Mouse (Mus musculus): Measurements from ENCODE around the gene Map2. TPM values are rescaled to one million over a fixed set of nuclear protein-coding genes. Genes with fewer than 3 reads are reported as not detected.
A peak's percentile ranks its signal among the peaks of the same experiment; 100 is the strongest.

Gene Map2
- 25.1 and 25.6 TPM in 2 replicates for total RNA-seq (2021)
- long read RNA-seq, partial matches to known transcripts: 0 of 1 reads
- long read RNA-seq, other reads (novel, unspliced or antisense): 1 of 1 reads

DNA sequence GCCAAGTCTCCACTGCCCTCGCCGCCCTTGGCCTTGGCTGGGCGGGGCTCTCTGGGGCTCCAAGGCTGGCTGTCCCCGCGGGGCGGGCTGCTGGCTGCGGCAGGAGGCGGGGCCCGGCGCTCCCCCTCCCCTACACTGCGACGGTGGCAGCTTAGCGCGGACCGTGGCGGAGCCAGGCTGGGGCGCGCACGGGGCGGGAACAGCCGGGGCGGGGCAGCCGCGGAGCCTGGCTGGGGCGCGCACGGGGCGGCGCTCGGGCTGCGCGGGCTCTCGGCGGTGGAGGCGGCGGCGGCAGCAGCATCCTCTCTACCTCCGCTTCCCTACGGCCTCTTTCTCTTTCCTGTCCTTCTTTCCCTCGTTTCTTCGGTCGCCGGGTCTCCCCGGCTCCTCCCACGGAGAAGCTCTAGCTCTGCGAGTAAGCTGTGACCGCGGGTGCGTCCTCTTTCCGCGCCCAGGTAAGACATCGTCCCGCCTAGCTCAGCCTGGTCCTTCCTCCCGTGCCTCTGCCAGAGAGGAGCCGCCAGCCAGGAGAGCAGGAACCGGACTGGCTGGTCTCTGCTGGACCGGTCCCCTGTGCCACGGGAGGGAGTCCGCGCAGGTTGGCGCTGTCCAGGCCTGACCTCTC is at the start of gene Map2:
Gene Map2, plus strand, starts transcription at position 233 of the 625 bp plus-strand sequence.
- DNase-seq: peak; percentile 92

DNA sequence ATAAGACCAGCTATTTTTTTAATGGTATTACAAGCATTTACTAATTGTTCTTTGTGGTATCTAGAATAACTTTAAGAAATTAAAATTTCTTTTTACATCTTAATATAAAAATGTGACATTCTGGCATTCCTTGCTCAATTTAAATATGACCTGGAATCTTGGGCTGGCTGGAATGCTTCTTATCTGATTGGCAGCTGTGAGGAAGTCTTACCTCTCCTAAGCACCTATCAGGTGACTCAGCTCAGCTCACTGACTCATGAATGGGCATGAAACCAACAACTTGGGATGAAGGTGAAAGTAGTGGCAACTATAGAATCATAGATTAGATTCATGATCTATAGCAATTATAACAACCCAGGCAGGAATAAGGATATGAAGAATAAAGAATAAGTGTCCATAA is 42.1 kb upstream of the Map2 start:
- no peak for DNase-seq

DNA sequence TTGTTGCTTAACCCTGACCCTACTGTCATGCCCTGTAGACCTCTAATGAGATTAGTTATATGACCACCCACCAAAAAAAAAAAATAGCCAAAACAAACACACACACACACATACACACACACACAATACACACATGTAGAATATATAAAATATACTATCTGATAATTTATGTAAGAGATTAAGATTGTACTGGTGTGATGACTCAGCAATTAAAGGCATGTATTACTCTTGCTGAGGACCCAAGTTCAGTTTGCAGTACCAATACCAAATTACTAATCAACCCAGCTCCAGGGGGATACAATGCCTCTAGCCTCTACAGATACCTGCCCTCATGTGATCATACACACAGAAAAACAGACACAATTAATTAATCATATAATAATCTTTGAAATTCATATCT is 39.7 kb upstream of the Map2 start:
- no peak for DNase-seq

DNA sequence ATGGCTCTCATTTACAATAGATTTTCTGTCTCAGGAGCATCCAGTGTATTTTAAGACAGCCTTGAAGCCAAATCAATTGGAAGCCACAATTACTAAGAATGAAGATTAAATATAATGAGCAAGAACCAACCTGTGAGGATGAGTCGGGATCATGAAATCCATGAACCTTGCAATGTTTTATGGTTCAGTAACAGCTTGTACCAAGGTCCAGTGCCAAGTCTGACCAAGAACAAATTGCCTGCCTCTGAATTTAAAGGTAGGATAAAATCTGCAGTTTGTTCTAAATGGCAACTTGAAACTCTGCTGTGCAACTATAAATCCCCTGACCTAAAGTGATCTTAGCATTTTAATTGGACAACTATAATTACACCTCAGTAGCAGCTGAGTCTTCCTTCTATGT is 34.4 kb upstream of the Map2 start:
- no peak for DNase-seq

DNA sequence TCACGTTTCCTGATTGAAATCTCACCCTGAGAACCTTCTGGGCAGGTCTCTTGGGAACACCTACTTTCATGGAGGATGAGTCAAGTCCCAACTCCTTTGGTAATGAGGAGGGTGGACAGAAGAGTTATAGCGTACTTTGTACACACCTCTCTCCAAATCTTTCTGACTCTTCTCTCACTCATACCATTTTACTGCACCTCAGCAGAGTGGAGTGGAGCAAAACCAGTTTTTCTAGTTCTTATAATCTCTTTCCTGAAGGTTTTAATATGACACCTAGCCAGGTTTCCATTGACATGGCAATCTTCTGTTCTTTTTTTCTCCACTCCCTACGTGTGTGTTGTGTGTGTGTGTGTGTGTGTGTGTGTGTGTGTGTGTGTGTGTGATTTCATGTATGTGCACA is 29.9 kb upstream of the Map2 start:
- DNase-seq: no peak

DNA sequence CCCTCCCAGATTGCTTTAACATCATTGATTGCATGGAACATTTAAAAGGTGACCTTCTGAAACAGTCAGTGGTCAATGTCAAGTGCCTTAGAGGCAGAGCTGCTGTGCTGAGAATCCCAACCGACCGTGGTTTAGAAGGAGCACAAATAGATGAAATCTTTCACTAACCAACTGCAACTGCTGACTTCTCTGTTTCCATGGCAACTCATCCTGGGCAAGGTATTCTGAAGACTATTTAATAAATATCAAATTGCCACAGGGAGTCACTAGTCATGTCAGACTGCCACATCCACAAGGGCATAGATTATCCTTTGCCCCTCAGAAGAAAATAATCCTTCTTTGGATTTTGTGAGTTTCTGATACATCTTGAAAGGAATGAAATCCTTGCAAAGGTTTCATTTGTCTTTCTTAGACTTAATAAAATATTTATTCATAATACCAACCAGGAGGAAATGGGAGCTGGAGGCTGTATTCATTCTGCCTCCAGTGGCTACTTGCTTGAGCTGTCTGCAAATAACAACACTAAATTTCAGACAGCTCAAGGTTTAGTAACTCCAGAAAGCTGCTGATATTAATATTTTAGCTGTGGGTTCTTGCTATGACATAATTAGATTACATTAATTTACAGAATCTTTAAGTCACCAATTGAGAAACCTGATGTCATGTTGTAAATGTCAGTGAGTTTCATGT is 26.1 kb upstream of the Map2 start:
- DNase-seq: no peak

DNA sequence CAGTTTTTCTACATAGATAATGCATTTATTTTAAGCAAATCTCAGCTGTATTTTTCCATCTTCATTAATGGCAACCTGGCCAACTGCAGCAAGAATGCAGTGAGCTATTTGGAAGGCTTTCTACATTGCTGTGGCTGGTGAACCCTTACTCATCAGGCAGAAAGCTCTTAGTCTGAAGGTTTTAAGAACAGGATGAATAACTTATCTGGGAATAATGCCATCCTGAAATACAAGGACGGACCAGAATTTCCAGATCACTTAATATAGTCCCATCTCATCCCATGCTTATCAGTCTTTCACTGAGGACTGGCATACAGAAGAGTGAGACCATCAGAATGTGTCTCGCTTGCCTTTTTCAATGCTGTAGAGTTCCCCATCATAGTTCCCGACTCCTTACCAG is 24.3 kb upstream of the Map2 start:
- no peak for DNase-seq

DNA sequence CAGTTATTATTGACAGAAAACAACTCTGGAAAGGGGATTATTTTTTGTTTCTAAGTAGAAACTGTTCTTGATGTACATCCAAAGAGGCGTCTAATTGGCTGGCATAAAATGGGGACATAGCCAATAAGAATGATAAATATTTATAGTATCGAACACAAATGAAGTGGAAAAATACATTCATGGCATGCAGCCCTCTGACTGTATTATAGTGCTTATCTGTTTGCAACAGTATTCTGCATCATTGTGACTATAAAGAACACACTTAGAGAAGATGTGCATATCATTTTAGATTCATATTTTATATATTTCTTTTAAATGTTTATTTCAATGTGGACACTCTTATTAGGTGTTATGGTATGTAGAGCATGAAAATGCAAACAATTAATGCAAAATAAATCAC is 17.9 kb upstream of the Map2 start:
- DNase-seq: no peak

DNA sequence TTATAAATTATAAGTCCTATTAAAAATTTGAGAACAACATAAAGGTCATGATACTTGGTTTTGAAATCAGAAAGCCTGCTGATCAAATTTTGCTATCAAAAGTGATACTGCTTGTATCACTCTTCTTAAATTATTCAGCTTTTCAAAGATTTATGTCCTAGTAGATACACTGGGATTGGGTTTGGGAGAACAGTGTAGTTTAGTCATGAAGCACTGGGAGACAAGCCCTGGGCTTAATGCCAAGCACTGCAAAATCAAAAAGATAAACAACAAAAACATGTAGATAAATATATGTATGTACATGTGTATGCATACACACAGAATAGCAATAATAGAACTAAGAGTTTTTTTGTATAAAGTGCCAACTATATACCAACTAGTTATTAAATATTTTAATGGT is 17.5 kb upstream of the Map2 start:
- no peak for DNase-seq

DNA sequence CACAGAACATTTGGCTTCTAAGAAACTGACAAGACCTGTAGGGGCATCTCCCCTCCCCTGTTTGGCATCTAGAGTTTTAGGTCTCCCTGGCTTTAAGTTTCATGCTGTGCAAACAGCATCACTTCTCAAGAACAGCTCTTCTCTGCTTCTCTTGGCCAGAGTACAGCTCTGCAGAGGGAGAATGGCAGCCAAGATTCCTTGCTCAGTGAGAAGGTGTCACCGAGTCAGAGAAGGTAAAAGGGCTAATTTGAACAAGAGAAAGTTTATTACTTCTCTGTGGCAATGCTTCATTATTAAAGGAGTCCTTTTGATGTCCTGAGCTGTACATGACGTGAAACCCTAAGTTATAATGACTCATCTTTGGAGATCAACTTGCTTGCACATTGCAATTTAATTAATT is 10.4 kb upstream of the Map2 start:
- no peak for DNase-seq

DNA sequence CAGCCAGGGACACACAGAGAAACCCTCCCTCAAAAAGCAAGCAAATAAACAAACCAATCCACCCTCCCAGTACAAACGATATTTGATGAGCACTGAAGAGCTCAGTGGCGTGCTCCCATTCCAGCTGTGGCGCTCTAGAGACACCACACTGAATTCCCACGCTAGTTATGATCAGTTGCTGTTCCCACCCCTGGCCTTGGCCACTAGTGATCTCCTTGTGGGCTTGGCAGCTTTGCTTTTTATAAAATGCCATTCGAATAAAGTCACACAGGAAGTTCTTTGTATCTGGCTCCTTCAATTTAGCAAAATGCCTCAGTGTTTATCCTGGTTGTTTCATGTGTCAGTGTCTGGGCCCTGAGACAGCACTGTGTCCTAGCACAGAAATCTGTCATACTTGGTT is 6.4 kb upstream of the Map2 start:
- DNase-seq: peak; percentile 18

DNA sequence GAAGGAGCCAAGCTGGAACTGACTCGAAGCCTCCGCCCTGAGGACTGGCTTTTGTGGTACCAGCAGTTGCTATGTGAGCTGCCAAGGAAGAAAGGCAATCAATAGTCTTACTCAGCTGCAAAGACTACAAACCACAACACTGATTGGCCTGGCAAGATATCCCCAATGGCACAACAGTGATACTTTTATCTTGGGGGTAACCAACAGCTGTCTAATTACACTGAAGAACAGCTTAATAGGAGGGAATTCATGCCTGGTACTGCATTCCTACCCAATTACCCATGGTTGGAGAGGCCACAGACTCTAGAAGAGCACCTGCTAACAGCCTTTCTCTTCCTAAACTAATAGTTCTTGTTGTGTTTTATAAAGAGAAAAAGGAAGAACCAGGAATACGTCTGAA is 2.9 kb upstream of the Map2 start:
- DNase-seq: no peak

DNA sequence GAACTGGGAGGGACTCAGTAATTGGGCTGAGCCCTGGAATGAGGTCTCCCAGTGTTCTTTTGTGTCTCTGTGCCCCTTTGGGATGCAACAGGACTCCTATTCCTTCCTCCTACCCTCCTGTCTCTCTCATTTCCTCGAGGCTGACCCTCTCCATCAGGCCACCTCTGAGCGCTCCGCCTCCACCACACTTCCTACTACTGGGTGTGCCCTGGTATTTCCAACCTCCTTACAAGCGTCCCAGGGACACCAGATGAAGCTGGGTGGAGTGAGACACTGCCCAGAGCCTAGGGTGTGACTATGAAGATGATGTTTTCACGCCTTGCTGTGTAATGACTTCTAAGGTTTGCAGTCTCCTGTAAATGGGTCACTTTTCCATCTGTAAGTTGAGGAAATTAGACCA is 1.4 kb upstream of the Map2 start:
- DNase-seq: no peak

DNA sequence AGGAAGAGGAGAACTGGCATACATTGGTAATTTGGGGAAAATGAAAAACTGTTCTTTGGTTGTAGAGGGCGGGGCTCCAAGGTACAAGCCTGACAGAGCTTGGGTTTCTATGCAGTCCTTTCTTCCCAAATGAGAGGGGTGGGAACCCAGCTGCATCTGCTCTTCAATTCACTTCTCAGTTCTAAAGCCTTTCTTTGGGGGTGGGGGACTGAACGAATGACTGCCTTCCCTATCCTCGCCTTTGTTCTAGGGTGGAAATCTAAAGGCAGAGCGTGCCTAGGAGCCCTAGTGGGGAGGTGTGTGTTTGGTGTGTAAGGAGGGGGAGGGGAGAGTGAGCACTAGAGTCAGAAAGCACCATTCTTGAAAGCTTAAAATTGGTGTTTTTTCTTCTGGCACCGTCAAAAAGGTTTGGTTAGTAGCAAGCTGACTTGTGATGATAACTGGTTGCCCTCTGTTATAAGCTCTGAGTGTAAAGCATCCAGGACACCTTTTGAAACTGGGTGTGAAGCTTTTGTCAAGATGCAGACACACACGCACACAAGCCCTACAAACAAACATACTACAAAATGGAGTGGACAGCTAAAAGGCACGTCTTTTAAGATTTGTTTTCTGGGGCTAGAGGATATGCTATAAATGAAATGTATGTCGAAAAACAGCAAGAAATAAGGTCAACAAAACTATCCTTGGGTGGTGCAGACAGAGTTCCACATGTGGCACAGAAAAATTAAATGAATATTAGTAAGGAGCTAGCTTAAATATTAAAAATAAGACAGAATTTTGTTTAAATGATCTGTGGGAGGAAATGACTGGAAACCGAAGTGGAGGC is 1.2 kb downstream of the Map2 start:
- no peak for DNase-seq

DNA sequence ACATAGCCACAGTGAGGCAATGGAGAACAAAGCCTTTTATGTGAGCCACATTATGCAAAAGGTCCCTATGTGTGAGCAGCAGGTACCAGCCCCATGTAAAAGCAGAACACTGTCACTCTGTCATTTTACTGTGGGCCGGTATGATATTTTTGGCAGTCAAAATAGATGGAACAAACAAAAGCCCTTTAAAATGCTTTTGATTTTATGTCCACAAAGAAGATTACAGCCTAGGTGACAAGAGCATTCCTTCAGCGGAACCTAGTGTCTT is 1.7 kb downstream of the Map2 start:
- DNase-seq: no peak

DNA sequence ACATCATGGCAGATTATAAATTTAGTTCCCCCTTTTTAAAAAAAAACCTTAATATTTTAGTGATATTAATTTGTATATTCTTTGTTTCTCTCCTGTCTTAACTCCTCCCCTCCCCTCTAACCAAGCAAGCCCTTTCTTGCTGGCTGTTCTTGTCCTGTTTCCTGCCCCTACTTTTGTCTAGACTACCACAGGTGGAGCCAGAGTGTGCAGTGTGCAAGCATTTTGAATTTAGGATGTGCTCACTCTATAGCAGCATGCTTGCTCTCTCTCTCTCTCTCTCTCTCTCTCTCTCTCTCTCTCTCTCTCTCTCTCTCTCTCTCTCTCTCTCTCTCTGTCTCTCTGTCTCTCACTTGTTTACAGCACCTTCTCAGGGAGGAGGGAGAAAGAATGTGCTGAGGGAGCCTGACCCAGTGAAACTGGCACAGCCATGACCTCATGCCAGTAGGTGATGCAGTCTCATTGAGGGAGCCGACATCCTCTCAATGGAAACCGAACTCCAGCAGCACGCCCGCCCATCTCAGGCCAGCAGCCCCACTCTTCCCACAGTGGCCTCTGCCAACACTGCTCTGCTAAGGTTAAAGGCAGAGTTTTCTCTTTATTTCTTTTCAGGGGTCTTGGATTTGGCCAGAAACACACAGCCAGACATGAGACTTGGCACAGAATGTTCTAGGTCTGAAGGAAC is 2.6 kb downstream of the Map2 start:
- DNase-seq: no peak

DNA sequence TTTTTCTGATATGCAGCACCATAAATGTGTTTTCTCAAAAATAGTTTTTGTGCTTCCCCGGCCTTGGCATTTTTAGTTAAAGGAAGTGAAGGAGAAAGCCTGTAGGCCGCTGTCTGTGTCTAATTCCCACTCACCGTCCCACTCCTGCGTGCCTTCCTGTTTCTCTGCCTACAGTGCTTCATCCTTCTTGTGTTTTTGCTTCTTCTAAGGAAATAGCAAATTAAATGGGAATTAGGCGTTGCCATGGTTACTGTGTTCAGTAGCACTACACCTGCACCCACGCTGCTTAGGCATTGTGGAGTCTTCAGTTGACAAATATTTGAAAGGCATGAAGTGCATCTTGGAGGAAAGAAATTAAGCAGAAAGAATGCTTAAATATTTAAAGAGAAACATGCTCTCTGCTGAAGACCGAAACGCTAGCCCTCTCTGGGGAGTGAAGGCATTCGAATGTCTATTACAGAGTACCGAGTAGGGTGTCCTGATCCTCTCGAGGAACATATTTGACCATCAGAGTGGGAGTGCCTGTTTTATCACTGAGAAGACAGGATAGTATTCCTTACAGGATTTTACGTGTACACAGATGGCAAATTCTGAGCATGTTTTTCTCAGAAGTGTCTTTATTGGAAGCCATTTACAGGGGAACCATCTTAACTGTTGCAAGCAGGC is 12.1 kb downstream of the Map2 start:
- no peak for DNase-seq

DNA sequence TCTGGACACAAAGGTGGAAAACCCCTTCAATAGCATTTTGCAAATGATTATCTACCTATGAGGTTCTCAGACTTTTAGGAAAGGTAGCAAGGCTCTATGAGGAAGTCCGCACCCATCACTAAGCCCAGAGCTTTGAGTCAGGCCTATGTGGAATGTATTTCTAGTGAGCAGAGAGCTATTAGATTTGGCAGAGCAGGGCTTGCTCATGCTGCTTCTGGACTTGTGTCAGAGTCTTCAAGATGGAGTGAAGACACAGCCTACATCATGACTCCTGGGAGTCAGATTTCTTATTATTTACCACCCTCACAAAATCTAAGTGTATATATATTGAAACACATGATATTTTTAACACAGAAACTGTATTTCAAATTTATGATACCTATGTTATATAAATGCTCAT is 17.3 kb downstream of the Map2 start:
- no peak for DNase-seq

DNA sequence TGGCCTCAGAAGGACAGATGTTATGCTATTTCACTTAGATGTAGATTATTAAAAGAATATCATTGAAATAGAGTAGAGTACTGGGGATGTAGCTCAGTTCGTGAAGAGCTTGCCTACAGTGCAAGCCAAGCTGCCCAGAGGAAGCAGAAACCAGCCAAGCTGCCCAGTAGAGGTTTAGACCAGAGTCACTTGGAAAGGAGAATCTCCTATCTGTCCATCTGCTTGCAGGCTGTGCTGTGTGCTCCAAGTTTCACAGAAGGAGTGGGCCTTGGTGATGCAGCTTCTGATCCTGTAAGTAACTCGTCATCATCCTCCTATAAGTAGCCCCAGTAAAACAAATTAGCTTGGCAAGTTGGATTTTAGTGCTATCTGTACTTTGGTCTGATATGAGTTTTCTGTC is 17.8 kb downstream of the Map2 start:
- no peak for DNase-seq

DNA sequence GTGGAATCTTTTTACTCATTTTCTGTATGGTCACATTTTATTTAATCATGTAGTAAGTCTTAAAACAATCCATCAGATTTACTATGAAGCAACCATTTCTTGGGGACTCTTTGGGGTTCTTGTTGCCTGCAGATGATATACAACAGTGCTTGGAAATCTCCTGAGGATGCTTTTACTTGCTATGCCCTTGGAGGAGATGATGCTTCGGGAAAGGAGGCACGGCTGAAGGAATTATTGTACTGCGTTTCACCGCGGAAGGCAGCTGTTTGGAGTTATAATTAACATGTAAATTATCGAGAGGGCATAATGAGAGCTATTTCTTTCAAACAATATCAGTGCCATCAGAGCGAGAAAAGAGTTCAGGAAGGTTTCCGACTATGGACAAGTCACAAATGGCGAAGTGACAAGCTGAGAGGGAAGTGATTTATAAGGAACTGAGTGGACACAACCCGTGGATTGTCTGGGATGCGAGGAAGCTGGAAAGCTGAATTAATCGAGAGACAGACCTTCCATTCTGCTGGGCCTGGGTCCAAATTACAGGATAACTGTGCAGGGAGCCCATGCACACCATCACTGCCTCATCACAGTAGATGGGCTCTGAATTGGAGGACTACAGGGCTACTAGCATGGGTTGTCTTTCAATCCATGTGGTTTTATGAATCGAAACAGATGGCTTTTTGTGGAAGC is 20.1 kb downstream of the Map2 start:
- DNase-seq: no peak

DNA sequence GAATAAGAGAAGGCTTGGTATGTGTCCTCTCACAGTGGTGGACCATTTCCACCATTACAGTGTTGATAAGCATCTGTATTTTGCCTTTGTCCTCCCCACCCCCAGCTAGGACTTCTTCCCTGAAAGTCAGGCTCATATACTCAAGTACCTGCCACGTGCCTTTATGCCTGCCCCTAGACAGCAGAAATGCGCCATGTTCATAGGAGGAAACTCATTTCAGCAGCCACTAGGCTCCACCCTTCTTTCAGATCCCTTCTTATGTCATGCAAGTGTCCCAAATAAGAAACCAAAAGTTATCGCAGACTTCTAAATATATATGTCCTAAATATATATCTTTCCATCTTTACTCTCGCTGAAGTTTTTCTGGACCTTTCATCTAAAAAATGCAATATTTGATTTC is 21.2 kb downstream of the Map2 start:
- DNase-seq: no peak

DNA sequence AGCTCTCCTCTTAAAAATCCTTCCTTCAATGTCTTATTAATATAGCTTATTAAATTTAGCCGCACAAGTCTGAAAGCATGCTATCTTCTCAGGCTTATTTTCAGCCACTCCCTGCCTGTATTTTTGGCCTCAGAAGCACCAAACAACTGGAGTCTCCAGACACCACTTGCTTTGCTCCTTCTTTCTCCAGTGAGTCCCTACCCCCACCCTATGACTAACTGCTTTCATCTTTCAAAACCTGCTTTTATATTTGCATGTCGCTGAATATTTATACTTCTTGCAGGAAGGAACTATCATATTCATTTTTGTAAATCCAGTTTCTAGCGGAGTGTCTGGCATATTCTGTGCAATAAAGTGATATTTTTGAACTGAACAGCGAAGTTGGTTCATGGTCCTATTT is 21.6 kb downstream of the Map2 start:
- no peak for DNase-seq
